Mouse (Mus musculus): ENCODE results near the gene Ube2o.

Ube2o gene

GRCm38 (mm10) chr11:116607717-116608116 lies 26.5 kb upstream of the Ube2o start:
- H3K4me3 ChIP-seq (replicated peaks; ENCODE audit: low read length), result no peak overlapping the region
- no peaks in the 10 kb centered on the region for H3K9me3 ChIP-seq (ENCODE audit: low read length)
- H3K4me1 ChIP-seq (replicated peaks; ENCODE audit: low read depth, low read length), result peaks cover 96% of the 10 kb centered on the region
- peaks cover 69% of the 10 kb centered on the region for H3K36me3 ChIP-seq (ENCODE audit: insufficient read depth, low read length)
- no peaks in the 10 kb centered on the region for H3K27me3 ChIP-seq (ENCODE audit: insufficient read depth, low read length)
- TF ChIP-seq CTCF (conservative IDR thresholded peaks at IDR 0.05; ENCODE audit: low read length) (no peak), POU5F1 (IDR thresholded peaks at IDR 0.05; ENCODE audit: borderline replicate concordance, low read length) (no peak), NANOG (IDR thresholded peaks at IDR 0.05; ENCODE audit: borderline replicate concordance, low read length) (no peak)

GRCm38 (mm10) chr11:116604097-116604496 lies 22.9 kb upstream of the Ube2o start:
- H3K4me1 ChIP-seq (replicated peaks; ENCODE audit: low read depth, low read length), result peaks cover 68% of the 10 kb centered on the region
- no peaks in the 10 kb centered on the region for H3K9me3 ChIP-seq (ENCODE audit: low read length)
- no peak for TF ChIP-seq NANOG (IDR thresholded peaks at IDR 0.05; ENCODE audit: borderline replicate concordance, low read length)
- TF ChIP-seq POU5F1 (IDR thresholded peaks at IDR 0.05; ENCODE audit: borderline replicate concordance, low read length), result no peak
- TF ChIP-seq CTCF (conservative IDR thresholded peaks at IDR 0.05; ENCODE audit: low read length), result no peak
- H3K36me3 ChIP-seq (ENCODE audit: insufficient read depth, low read length), result peaks cover 92% of the 10 kb centered on the region
- no peaks in the 10 kb centered on the region for H3K27me3 ChIP-seq (ENCODE audit: insufficient read depth, low read length)
- H3K4me3 ChIP-seq (replicated peaks; ENCODE audit: low read length), result peak overlapping the region; percentile 68

- TF ChIP-seq POU5F1 (IDR thresholded peaks at IDR 0.05; ENCODE audit: borderline replicate concordance, low read length) (no peak), CTCF (conservative IDR thresholded peaks at IDR 0.05; ENCODE audit: low read length) (peak; percentile 97), NANOG (IDR thresholded peaks at IDR 0.05; ENCODE audit: borderline replicate concordance, low read length) (no peak)
These were observed 22.1 kb upstream of the Ube2o start for GRCm38 (mm10) chr11:116603339-116603738.

GRCm38 (mm10) chr11:116602043-116602442 lies 20.8 kb upstream of the Ube2o start:
- Histone ChIP-seq H3K27me3 (ENCODE audit: insufficient read depth, low read length) (no peaks in the 10 kb centered on the region), H3K36me3 (ENCODE audit: insufficient read depth, low read length) (peaks cover 93% of the 10 kb centered on the region), H3K4me3 (replicated peaks; ENCODE audit: low read length) (no peak overlapping the region), H3K4me1 (replicated peaks; ENCODE audit: low read depth, low read length) (peaks cover 68% of the 10 kb centered on the region), H3K9me3 (ENCODE audit: low read length) (no peaks in the 10 kb centered on the region)
- TF ChIP-seq POU5F1 (IDR thresholded peaks at IDR 0.05; ENCODE audit: borderline replicate concordance, low read length), result no peak
- no peak for TF ChIP-seq CTCF (conservative IDR thresholded peaks at IDR 0.05; ENCODE audit: low read length)
- TF ChIP-seq NANOG (IDR thresholded peaks at IDR 0.05; ENCODE audit: borderline replicate concordance, low read length), result no peak

More at GRCm38 (mm10) chr11:116603339-116603738, 22.1 kb upstream of the Ube2o start:
- H3K27me3 ChIP-seq (ENCODE audit: insufficient read depth, low read length), result no peaks in the 10 kb centered on the region
- H3K4me1 ChIP-seq (replicated peaks; ENCODE audit: low read depth, low read length), result peaks cover 68% of the 10 kb centered on the region
- peak overlapping the region; percentile 68 for H3K4me3 ChIP-seq (replicated peaks; ENCODE audit: low read length)
- H3K36me3 ChIP-seq (ENCODE audit: insufficient read depth, low read length), result peaks cover 92% of the 10 kb centered on the region
- no peaks in the 10 kb centered on the region for H3K9me3 ChIP-seq (ENCODE audit: low read length)

- Histone ChIP-seq H3K27me3 (ENCODE audit: insufficient read depth, low read length) (no peaks in the 10 kb centered on the region), H3K36me3 (ENCODE audit: insufficient read depth, low read length) (peaks cover 85% of the 10 kb centered on the region), H3K9me3 (ENCODE audit: low read length) (no peaks in the 10 kb centered on the region)
These were observed 19.9 kb upstream of the Ube2o start for GRCm38 (mm10) chr11:116601166-116601565.

GRCm38 (mm10) chr11:116599230-116599629 lies 18.0 kb upstream of the Ube2o start:
- TF ChIP-seq POU5F1 (IDR thresholded peaks at IDR 0.05; ENCODE audit: borderline replicate concordance, low read length) (no peak), NANOG (IDR thresholded peaks at IDR 0.05; ENCODE audit: borderline replicate concordance, low read length) (no peak), CTCF (conservative IDR thresholded peaks at IDR 0.05; ENCODE audit: low read length) (no peak)
- Histone ChIP-seq H3K9me3 (ENCODE audit: low read length) (no peaks in the 10 kb centered on the region), H3K4me1 (replicated peaks; ENCODE audit: low read depth, low read length) (peaks cover 56% of the 10 kb centered on the region), H3K4me3 (replicated peaks; ENCODE audit: low read length) (no peak overlapping the region), H3K36me3 (ENCODE audit: insufficient read depth, low read length) (peaks cover 70% of the 10 kb centered on the region), H3K27me3 (ENCODE audit: insufficient read depth, low read length) (0 out of 2 replicates have a peak, but pooled peaks cover 5% of the 10 kb centered on the region)

More at GRCm38 (mm10) chr11:116601166-116601565, 19.9 kb upstream of the Ube2o start:
- TF ChIP-seq POU5F1 (IDR thresholded peaks at IDR 0.05; ENCODE audit: borderline replicate concordance, low read length) (no peak), CTCF (conservative IDR thresholded peaks at IDR 0.05; ENCODE audit: low read length) (no peak), NANOG (IDR thresholded peaks at IDR 0.05; ENCODE audit: borderline replicate concordance, low read length) (no peak)
- Histone ChIP-seq H3K4me3 (replicated peaks; ENCODE audit: low read length) (no peak overlapping the region), H3K4me1 (replicated peaks; ENCODE audit: low read depth, low read length) (peaks cover 68% of the 10 kb centered on the region)

- TF ChIP-seq NANOG (IDR thresholded peaks at IDR 0.05; ENCODE audit: borderline replicate concordance, low read length) (no peak), CTCF (conservative IDR thresholded peaks at IDR 0.05; ENCODE audit: low read length) (no peak), POU5F1 (IDR thresholded peaks at IDR 0.05; ENCODE audit: borderline replicate concordance, low read length) (no peak)
- Histone ChIP-seq H3K4me3 (replicated peaks; ENCODE audit: low read length) (no peak overlapping the region), H3K4me1 (replicated peaks; ENCODE audit: low read depth, low read length) (peaks cover 46% of the 10 kb centered on the region), H3K27me3 (ENCODE audit: insufficient read depth, low read length) (0 out of 2 replicates have a peak, but pooled peaks cover 5% of the 10 kb centered on the region), H3K36me3 (ENCODE audit: insufficient read depth, low read length) (peaks cover 60% of the 10 kb centered on the region), H3K9me3 (ENCODE audit: low read length) (no peaks in the 10 kb centered on the region)
These were observed 16.9 kb upstream of the Ube2o start for GRCm38 (mm10) chr11:116598193-116598592.

- TF ChIP-seq NANOG (IDR thresholded peaks at IDR 0.05; ENCODE audit: borderline replicate concordance, low read length) (no peak), CTCF (conservative IDR thresholded peaks at IDR 0.05; ENCODE audit: low read length) (no peak), POU5F1 (IDR thresholded peaks at IDR 0.05; ENCODE audit: borderline replicate concordance, low read length) (no peak)
- Histone ChIP-seq H3K27me3 (ENCODE audit: insufficient read depth, low read length) (0 out of 2 replicates have a peak, but pooled peaks cover 5% of the 10 kb centered on the region), H3K36me3 (ENCODE audit: insufficient read depth, low read length) (peaks cover 47% of the 10 kb centered on the region), H3K4me3 (replicated peaks; ENCODE audit: low read length) (peak overlapping the region; percentile 56), H3K4me1 (replicated peaks; ENCODE audit: low read depth, low read length) (peaks cover 46% of the 10 kb centered on the region), H3K9me3 (ENCODE audit: low read length) (no peaks in the 10 kb centered on the region)
These were observed 15.5 kb upstream of the Ube2o start for GRCm38 (mm10) chr11:116596766-116597165.

- Histone ChIP-seq H3K4me1 (replicated peaks; ENCODE audit: low read depth, low read length) (peaks cover 70% of the 10 kb centered on the region), H3K27me3 (ENCODE audit: insufficient read depth, low read length) (0 out of 2 replicates have a peak, but pooled peaks cover 5% of the 10 kb centered on the region), H3K4me3 (replicated peaks; ENCODE audit: low read length) (no peak overlapping the region), H3K9me3 (ENCODE audit: low read length) (no peaks in the 10 kb centered on the region), H3K36me3 (ENCODE audit: insufficient read depth, low read length) (peaks cover 13% of the 10 kb centered on the region)
- TF ChIP-seq NANOG (IDR thresholded peaks at IDR 0.05; ENCODE audit: borderline replicate concordance, low read length) (no peak), CTCF (conservative IDR thresholded peaks at IDR 0.05; ENCODE audit: low read length) (no peak), POU5F1 (IDR thresholded peaks at IDR 0.05; ENCODE audit: borderline replicate concordance, low read length) (no peak)
These were observed 12.1 kb upstream of the Ube2o start for GRCm38 (mm10) chr11:116593345-116593744.

All from E14TG2a.4 (cell line).